Mouse (Mus musculus): ENCODE measurements around the gene Eid2b.
"Not testable (repeated sequence)": the region's sequence is repeated elsewhere in the genome, so short reads cannot be mapped to it uniquely, and the experiment has no call there.

Gene Eid2b

GRCm38 (mm10) chr7:28277615-28278278 lies at the start of gene Eid2b:
TSS of gene Eid2b (plus strand) at chr7:28277739.
- DNase-seq (ENCODE audit: low spot score in 2 of 2) = peak; percentile 89 to 91

- DNase-seq (ENCODE audit: low spot score in 2 of 2) = not testable (repeated sequence)
These were observed 33.6 kb upstream of the Eid2b start for GRCm38 (mm10) chr7:28243943-28244342.

DNA sequence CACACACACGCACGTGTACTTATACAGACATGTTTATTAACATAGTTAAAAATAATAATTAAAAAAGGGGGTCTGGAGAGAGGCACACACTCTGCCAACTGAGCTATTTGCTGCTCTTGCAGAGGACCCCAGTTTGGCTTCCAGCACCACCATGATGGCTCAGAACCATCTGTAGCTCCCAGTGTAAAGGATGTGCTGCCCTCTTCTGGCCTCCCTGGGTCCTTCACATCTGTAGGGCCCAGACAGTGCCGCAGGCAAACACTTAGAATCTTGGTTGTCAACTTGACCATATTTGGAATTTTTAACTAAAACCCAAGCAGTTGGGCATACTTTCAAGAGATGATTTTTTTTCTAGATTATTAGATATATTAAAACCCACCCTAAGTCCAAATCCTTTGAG lies 28.6 kb upstream of the Eid2b start:
- DNase-seq (ENCODE audit: low spot score in 2 of 2) = no peak

DNA sequence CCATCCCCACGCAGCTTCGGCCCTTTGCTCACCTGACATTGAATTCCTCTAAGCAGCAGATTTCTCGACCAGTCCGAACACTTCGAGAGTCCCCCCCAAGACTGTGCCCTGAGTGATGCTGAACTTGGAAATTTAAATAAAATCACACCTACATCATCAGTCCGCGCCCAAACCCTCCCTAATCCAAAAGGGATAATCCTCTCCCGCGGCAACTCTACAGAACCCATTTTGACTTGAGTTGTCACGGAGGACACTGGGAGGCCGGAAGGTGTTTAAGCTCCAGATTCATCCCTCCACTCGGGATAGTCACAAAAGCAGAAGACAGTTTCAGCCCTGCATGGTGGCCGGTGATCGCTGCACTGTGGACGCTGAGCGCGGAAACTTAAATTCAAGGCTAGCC lies 25.6 kb upstream of the Eid2b start:
- DNase-seq (ENCODE audit: low spot score in 2 of 2) = no peak

GRCm38 (mm10) chr7:28254591-28254990 lies 22.9 kb upstream of the Eid2b start:
- no peak for DNase-seq (ENCODE audit: low spot score in 2 of 2)

DNA sequence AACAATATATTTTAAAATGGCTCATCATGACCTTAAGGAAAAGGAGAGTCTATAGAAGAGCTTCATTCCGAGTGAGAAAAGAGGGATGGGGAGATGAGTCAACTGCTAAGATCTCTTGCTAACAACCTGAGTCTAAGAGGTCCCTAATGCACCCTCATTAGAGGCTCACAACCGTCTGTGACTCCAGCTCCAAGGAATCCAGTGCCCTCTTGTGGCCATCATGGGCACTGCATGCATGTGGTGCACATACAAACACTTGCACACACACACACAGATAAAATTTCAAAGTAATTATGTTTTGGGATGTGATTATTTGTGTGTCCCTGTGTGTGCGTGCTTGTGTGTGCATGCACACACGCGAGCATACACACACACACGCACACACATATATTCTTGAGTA lies 22.1 kb upstream of the Eid2b start:
- DNase-seq (ENCODE audit: low spot score in 2 of 2) = no peak

DNA sequence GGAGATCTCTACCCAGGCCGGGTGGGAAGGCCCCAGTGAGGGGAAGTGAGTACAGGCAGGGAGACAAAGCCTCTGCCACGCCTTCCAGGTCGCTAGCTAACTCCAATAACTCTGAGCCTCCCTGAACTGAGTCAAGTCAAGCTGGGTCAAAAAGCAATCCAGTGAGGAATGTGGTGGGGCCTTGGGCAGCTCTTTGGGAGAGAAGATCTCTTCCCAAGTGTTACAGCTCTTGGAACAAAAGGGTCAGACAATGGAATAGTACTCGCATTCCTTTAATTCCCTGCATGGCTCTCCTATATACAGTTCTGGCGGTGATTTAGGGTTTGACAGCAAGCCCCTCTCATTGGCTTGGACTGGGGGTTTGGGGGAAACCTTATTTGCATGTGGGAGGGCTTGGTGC lies 14.7 kb upstream of the Eid2b start:
- no peak for DNase-seq (ENCODE audit: low spot score in 2 of 2)

DNA sequence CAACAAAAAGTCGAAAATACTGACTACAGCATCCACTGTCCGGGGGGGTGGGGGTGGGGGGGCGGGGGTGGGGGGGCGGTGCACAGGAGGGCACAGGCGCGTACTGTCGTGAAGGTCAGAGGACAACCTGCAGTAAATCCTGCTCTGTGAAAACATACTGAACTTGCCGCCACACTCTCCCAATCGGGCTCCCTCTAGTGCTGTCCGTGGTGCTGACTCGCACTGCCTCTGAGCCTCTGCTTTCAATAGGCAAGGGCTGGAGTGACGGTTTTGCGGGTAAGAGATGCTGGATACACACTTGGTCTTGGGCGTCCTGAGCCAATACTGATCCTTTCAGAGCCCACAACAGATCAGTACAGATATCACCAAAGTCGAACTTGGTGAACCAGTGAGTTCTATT lies 13.8 kb upstream of the Eid2b start:
- peak; percentile 16 to 37 for DNase-seq (ENCODE audit: low spot score in 2 of 2)

DNA sequence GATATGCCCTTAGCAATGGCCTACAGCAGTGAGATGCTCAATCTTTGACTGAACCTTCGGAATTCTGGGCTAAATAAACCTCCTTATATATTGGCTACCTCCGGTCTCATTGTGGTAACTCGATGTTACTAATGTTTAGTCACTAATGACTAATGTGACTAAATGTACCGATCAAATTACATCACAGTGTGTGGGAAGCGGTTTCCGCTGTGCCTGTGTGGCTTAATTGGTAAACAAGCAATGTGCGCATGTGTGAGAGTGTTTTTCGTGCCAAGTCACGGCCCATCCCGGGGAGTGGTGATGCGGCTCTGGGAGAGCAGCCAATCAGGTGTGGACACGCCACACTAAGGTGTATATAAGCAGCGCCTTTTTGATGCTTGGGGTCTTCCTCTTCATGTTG lies 12.1 kb upstream of the Eid2b start:
- no peak for DNase-seq (ENCODE audit: low spot score in 2 of 2)

GRCm38 (mm10) chr7:28267129-28268041 lies 10.2 kb upstream of the Eid2b start, which contains the start of gene Eid2:
TSS of gene Eid2 (plus strand) at chr7:28267881.
- peak; percentile 29 to 43 for DNase-seq (ENCODE audit: low spot score in 2 of 2)

DNA sequence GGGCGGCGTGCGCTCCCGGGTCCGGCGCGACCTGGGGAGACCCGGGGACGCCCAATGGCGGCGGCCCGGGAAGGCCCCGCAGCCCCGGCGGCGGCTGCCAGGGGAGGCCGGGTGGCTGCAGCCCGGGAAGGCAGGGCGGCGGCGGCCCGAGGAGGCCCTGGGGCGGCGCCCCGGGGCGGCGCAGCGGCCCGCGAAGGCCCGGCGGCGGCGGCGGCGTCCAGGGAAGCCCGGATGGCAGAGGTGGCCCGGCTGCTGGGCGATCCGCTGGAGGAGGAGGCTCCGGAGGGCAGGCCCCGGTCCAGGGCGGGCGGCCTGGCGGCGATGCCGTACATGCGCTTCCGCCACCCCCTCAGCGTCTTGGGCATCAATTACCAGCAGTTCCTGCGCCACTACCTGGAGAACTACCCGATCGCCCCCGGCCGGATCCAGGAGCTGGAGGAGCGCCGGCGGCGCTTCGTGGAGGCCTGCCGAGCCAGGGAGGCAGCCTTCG lies 9.5 kb upstream of the Eid2b start:
- DNase-seq (ENCODE audit: low spot score in 2 of 2) = peak; percentile 8 to 12

- DNase-seq (ENCODE audit: low spot score in 2 of 2) = no peak
These were observed 9.0 kb upstream of the Eid2b start for GRCm38 (mm10) chr7:28268576-28268975.

DNA sequence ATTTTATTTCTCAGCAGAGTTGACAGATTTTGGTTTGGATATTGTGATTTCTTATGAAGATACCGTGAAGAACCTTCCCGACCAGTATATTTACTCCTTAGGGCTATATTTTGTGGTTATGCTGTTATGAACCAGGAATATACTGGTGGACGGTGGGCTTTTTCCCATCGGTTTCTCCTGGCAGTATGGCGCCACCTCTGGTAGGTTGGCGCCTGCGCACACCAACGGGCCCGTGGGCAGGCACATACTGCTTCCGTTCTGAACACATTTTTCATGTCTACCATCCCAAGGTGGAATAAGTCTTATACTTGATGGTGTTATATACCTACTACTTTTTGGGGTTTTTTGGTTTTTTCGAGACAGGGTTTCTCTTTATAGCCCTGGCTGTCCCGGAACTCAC lies 8.2 kb upstream of the Eid2b start:
- DNase-seq (ENCODE audit: low spot score in 2 of 2) = no peak

DNA sequence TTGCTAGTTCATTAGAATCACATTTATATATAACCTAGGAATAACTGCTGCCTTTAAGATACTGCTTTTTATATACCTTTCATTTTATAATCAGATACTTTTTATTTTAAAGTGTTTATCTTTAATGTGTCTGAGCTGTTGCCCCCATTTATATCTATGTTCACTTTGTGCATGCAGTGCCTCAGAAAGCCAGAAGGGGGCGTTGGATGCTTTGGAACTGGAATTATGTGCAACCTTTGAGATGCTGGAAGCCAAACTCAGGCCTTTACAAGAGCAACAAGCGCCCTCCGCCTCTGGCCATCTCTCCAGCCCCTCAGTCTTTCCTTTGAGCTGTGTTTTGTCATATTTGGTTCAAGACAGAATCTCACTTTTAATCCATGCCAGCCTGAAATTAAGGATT lies 5.8 kb upstream of the Eid2b start:
- no peak for DNase-seq (ENCODE audit: low spot score in 2 of 2)

- DNase-seq (ENCODE audit: low spot score in 2 of 2) = no peak
These were observed 313 bp upstream of the Eid2b start for GRCm38 (mm10) chr7:28277237-28277614.

GRCm38 (mm10) chr7:28278279-28278652 lies 727 bp downstream of the Eid2b start:
- DNase-seq (ENCODE audit: low spot score in 2 of 2) = no peak

DNA sequence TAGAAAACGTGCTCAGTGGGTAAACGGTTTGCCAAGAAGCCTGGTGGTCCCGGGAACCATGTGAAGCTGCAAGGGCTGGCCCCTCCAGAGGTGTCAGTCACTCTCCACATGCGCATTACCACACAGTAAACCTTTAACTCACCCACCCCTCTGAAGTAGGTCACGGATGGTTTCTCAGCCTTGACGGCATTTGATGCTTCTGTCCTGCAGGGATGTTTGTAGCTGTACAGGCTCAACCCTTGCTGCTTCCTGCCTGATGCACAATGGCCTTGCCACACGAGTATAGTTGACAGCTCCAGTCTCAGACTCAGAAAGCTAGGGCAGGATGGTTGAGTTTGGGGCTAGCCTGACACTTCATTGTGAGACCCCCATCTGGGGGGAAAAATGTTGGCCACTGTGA lies 3.1 kb downstream of the Eid2b start:
- DNase-seq (ENCODE audit: low spot score in 2 of 2) = no peak

- no peak for DNase-seq (ENCODE audit: low spot score in 2 of 2)
These were observed 12.6 kb downstream of the Eid2b start for GRCm38 (mm10) chr7:28290165-28290564.

DNA sequence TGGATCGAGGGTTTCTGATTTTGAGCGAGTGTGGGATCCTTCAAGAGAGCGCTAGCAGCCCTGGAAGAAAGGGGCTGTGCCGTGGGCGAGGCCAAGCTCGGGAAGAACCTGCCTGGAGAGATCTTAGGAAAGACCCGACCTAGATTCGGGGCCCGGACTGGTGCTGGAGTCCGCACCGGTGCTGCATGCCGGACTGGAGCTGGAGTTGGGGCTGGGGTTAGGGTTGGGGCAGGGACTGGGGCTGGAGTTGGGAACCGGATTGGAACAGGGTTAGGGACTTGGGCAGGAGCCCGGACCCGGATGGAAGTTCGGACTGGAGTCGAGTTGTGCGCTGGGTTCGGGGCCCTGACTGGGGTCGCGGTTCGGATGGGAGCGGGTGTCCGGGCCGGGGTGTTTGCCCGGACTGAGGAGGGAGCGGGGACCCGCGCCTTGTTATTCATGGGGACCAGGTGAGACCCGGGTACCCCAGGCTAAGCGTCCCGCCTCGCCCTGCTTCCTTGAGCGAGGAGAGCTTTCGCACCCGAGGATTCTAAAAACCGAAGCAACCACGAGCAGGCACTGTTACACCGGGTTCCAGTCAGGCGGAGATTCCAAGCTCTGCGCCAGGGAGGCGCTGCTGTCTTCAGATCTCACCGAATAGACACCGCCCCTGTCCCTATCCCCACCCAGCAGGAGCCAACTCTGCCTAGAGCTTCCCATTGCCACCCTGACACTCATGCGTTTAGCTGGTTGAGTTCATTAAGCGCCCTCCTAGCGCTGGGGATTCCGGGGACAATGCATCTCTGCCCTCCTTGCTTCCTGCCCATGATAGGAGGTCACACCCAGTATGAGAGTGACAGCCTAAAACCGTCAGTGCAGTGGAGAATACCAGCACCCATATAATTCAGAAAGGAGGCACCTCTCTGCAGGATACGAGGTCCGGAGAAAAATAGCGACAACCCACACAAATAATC lies 13.4 kb downstream of the Eid2b start, which contains the start of gene Selenov:
TSS of gene Selenov (minus strand) at position 549 of the 953 bp plus-strand sequence.
- no peak for DNase-seq (ENCODE audit: low spot score in 2 of 2)

DNA sequence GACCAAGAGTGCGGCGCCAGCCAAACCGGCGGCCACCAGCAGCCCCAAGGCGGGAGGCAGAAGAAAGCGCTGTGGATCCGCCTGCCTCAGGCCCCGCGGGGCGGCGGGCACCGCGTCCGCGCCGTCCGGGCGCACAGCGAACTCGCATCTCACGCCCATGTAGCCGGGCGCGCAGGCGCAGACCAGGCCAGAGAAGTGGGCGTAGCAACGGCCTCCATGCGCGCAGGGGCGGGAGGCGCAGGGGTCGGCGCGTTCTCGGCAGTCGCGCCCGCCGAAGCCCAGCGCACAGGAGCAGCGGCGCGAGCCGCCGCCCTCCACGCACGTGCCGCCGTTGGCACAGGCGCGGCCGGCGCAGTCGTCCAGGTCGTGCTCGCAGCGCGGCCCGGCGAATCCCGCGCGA lies 16.9 kb downstream of the Eid2b start:
- no peak for DNase-seq (ENCODE audit: low spot score in 2 of 2)

- no peak for DNase-seq (ENCODE audit: low spot score in 2 of 2)
These were observed 21.5 kb downstream of the Eid2b start for GRCm38 (mm10) chr7:28298837-28299625.

All from spleen, postnatal 36 days (tissue).